Mouse (Mus musculus) liver (tissue): Measurements from ENCODE around the gene Olfr286.

ENCODE experiments used
- DNase-seq: peaks from one replicate; pipeline ENCODE4 v3.0.0-alpha.2; 2020; ENCODE audit warnings: mixed read lengths

Olfr286 gene

DNA sequence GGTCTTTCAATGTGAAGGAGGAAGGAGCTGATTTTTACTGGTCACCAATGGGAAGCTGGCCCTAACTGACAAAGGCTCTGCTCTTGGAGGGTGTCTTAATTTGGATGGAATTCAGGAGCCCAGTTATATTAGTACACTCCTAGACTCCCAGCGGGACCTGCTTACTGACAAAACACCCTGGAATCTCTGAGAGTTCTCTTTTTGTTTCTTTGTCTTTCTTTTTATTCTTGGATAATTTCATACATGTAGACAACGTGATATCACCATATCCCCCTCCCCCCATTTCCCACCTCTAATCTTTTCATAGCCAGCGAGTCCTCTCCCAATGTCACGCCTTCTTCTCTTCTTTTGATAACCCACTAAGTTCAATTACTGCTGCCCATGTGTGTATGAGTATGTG lies at the start of gene Olfr286:
TSS of gene Olfr286 (minus strand) at position 101 of the 400 bp plus-strand sequence.
- DNase-seq: no peak

DNA sequence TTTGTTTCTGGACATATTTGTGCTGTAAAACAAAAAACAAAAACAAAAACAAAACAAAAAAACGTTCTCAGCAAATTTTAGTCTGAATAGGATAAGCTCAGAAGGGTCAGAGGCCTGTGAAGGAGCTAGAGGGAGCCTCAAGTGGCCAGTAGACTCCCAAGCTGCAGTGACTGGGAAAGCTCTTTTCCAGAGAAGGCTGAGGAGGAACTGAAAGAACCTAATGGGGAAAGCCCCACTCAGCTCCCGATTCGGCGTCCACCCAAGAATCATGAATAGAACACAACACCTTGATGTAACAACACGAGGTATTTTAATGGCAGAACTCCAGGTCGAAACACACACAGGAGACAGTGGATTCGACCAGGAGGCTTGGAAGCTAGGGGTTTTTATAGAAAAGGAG lies 23.5 kb upstream of the Olfr286 start:
- DNase-seq: no peak

DNA sequence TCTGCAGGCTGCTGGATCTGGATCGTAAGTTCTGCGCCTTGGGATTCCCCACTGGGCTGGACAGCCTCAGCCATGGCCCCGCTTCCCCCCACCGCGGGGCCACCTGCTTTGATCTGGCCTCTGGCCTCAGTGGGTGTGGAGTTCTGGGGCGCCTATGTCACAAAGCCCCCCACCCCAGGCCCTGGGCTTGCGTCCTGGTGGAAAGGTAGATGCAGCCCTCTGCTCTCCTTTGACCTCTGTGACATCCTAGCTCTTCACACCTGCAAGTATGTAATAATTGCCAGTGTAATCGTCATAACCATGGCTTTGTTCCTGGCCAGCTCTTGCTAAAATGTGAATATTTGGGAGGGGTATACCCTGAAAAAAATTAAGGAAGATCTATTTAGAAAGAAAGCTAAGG lies 22.9 kb upstream of the Olfr286 start, which contains the start of gene H1fnt:
TSS of gene H1fnt (minus strand) at position 101 of the 400 bp plus-strand sequence.
- DNase-seq: no peak

DNA sequence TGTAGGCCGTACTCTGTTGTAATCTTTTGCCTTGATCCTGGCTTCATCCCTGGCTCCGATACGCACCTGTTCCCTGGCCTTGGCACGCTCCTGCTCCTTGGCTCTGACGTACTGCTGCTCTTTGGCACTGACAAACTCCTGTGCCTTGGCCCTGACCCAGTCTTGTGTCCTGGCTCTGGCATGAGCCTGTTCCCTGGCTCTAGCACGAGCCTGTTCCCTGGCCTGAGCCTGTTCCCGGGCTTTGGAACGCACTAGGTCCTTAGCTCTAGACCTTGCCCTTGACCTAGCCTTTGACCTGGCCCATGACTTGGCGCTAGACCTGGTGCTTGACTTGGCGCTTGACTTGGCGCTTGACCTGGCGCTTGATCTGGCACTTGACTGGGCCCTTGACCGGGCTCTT lies 22.0 kb upstream of the Olfr286 start:
- DNase-seq: no peak

DNA sequence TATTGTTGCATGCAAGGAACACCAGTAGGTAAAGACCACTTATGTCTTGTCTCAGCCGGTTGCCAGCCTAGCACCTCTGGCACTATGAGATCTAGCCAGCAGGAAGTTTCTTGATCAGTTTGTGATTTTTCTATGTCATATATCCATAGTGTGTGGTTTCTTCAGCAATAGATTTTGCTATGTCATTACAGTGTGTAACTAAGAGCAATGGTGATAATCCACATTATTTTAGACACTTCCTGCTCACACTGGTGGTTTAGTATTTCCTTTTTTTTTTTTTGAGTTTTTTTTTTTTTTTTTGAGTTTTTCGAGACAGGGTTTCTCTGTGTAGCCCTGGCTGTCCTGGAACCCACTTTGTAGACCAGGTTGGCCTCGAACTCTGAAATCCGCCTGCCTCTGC lies 1.2 kb upstream of the Olfr286 start:
- DNase-seq: no peak

DNA sequence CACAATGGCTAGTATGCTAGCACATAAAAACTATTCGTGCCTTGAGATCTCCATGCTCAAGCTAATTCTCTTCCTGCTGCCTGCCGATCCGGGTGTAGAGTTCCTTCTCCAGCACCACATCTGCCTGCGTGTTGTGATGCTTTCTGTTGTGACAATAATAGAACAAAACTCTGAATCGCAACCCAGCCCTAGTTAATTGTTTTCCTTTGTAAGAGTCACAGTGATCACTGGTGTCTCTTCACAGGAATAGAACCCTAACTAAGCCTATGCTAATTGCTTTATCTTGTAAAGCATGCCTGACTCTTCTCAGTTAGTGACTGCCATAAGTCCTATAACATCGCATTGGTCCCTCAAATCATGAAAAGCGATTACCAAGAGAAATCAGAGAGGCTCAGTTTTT lies 8.2 kb downstream of the Olfr286 start:
- DNase-seq: no peak

DNA sequence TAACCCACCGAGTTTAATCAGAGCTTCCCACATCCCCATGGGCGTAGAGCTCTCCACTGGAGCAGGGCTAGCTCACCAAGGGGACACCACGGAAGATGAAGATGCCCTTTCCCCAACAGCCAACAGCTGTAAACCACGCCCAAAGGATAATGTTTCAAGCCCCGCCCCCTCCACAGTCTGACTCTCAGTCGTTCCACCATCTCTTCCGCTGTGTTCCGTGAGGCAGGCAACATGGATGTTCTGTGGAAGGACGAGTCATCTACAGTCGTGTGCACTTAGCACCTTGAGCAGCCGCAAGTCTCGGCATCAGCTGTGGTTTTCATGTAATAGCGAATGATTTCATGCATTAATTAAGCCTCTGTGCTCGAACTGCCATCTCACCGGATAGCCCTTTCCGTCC lies 8.6 kb downstream of the Olfr286 start:
- DNase-seq: no peak

DNA sequence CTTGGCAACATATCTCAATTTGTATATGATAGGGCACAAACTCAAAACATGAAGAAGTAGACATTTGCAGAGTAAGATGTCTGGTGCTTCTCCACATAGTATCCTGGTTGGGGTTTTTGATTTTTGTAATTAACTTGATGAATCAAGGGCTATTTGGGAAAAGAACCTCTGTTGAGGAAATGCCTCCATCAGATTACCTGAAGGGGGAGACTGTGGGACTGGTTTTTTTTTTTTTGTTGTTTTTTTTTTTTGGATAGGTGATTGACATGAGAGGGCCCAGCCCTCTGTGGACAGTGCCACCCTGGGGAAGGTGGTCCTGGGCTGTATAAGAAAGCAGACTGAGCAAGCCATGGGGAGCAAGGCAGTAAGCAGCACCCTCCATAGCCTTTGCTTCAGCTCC lies 11.9 kb downstream of the Olfr286 start:
- no peak for DNase-seq

DNA sequence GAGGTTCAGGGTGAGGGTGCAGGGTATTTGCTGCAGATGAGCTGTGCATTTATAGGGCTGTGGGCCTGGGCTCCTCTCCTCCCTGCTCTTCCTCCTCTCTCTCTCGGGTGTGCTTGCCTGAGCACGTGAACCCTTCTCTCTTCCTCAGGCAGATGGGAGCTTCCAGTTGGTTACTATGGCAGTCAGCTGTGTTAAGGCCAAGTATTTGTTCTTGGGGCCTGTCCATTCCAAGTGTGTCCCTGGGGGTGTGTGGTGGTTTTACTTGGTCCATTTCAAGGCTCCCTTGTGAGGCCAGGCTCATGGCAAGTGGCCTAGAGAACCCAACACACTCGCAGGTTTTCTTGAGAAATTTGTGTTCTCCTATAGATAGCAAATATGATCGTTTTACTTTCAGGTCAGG lies 13.4 kb downstream of the Olfr286 start, which contains the start of the genes Gm44579 and Olfr287:
TSS of gene Gm44579 (minus strand) at position 101 of the 400 bp plus-strand sequence.
TSS of gene Olfr287 (minus strand) at position 180 of the 400 bp plus-strand sequence.
- no peak for DNase-seq

DNA sequence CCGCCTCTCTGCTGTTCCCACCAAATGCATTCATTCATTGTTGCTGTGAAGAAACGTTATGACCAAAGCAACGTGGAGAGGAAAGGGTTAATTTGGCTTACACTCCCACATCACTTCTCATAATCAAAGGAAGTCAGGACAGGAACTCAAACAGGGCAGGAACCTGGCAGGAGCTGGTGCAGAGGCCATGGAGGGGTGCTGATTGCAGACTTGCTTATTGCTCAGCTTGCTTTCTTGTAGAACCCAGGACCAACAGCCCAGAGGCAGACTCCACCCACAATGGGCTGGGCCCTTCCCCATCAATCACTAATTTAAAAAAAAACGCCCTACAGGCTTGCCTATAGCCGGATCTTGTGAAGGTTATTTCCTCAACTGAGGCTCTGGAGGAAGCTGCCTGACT lies 20.1 kb downstream of the Olfr286 start:
- DNase-seq: no peak

DNA sequence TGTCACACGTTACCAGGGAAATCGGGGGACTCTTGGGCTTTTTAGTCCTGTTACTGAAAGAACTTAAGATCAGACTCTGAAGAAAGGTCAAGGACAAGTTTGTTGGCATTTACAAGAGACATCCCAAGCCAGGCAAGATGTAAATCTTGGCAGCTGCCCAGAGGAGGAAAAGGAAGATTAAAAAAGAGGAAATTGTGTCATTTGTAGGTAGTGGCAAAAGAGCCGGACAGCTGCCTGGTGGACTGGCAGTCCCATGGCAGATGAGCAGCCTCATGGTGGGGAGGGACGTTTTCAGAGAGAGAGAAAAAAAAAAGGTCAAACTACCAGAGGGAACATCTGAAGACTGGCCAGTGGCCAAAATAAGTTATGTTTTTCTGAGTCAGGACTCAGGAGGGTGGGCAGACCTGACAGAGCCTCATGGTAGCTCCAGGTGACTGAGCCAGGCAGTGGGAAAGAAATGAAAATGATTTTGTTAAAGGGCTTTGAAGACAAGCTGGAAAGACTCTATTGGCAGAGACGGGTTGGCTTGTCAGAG lies 20.8 kb downstream of the Olfr286 start:
- no peak for DNase-seq

DNA sequence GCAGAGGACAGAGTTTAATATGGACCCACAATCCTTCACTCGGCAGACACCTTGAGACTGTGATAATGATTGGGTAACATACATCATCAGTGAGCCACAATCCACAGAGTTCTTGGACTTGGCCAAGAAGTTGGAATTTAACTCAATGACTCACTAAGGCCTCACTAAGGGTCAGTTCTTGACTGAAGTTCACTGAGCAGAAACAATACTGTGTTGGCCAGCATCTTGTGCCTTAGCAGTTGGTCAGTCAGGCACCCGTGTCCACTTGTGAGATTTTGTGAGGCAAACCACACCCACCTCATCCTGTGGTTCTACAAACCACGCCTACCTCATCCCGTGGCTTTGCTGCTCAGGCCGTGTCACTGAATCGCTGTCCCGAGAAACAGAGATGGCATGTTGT lies 24.6 kb downstream of the Olfr286 start:
- no peak for DNase-seq

DNA sequence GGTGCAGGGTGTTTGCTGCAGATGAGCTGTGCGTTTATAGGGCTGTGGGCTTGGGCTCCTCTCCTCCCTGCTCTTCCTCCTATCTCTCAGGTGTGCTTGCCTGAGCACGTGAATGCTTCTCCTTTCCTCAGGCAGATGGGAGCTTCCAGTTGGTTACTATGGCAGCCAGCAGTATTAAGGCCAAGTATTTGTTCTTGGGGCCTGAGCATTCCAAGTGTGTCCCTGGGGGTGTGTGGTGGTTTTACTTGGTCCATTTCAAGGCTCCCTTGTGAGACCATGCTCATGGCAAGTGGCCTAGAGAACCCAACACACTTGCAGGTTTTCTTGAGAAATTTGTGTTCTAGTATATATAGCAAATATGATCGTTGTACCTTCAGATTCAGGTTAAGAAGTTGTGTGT lies 38.8 kb downstream of the Olfr286 start, which contains the start of gene Olfr288:
TSS of gene Olfr288 (minus strand) at position 101 of the 400 bp plus-strand sequence.
- no peak for DNase-seq

DNA sequence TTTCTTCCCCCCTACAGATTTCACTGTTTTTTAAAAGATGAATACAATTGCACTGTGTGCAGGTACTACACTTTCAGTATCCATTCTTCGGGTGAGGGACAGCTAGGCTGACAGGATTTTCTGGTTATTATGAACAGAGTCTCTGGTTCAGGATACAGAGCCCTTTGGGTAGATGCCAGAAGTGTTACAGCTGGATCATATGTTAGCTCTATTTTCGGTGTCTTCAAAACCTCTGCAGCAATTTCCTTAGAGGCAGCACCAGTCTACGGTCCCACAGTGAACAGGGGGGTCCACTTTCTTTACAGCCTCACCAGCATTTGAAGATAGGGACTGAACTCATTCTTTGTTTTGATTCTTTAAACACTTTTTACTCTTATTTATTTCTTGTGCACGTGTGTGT lies 49.8 kb downstream of the Olfr286 start:
- DNase-seq: no peak

DNA sequence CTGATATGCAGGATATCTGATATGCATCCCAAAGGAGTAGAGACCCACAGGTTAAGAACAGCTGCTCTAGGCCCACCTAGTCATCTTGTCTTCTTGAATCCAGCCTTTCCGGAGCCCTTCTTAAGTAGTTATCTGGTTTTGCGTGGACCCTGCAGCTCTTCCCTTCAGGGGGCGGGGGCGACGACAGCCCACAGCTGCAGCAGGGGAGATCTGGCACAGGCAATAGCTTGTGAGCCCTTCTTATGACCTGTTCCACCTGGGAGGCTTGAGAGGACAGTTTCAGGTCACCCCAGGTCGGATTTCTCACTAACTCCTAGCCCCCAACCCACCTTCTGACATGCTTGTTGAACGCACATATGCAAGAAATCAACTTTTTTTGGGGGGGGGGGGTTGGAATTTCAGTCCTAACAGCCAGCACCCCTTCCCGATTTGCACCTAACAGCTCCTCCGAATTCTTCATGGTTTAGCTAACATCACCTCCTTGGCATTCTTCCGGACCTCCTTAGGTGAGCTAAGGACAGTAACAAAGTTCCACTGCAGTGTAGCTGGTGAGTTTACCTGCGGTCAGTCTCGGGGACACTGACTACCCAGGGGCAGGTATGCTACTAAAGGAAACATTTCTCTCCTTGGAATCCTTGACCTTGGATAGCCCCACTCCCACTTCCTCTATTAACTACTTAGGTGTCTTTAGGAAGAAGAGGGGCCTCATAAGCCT lies 52.2 kb downstream of the Olfr286 start:
- DNase-seq: no peak

DNA sequence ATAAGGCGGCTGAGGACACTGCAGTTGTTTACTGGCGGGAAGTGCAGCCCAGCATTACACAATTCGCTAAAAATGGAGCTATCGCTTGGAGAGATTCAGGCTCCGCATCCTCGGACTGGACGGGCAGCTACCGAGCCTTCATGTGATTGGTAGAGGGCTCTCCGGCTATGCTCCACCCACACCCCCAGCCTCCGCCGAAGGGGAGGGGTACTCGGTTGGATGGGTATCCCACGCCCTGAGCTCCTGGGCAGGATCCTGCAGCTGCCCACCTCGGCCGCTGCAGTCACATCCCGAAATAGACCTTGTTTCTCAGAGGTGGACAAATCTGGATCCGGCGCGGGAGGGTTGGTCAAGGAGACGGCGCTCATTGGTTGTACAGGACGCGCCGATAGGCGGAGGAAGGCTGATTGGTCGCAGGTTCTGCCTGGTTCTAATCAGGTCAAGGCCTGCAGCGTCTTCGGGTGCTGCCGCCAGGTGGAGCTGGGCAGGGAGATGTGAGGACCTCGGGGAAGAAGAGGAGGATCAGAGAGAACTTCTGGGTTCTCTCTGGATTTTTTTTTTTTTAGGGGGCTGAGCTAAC lies 53.0 kb downstream of the Olfr286 start:
- peak; percentile 87 for DNase-seq

DNA sequence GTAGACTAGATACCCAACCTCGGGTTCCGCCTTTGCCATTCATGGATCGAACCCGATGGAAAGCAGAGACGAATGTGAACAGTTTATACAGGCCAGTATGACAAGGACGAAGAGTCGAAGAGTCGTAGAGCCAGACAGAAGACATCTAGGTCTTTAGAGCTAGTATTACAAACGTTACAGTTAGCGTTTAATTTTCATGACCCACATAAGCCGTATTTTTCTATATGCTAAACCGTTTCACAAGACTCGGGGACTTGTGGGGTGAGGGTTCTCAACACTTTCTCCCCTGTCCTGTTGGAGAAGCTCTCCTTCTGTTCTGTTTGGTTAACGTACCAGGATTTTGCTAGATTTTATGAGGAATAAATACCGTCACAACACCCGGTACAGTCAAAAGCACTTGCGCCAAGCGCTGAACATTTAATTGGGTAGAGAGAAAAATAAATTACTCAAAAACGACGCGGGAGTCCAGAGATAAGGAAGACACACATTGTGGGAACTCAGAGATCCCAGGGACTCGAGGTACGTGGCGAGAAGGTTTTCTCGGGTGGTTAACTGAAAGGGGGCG lies 53.6 kb downstream of the Olfr286 start:
- DNase-seq: no peak

DNA sequence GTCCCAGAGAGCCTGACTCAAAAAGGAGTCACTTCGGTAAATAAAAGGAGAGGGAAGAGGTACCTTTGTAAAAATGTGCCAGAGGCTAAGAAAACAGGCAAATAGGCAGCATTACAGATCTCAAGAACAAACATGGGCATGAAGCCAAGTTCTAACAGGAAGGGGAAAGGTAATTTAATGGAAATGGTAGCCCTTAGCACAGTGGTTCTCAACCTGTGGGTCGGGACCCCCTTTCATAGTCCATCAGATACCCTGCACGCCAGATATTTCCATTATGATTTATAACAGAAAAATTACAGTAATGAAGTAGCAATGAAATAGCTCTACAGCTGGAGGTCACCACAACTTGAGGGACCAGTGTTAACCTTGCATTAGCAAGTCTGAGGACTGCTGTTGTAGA lies 56.9 kb downstream of the Olfr286 start:
- DNase-seq: no peak
